Mouse (Mus musculus) lung, embryonic 14.5 days (tissue): ENCODE data around the gene Epo. TPM values are rescaled to one million over a fixed set of nuclear protein-coding genes. Genes with fewer than 3 reads are reported as not detected.

Source experiments
- ATAC-seq: fragments of 200-750 bp; cut with Nextera tagmentation; 2 replicates; pipeline ENCODE4 v1.8.0; 2017; ENCODE audit warnings: mild to moderate bottlenecking, moderate TSS enrichment, moderate library complexity; ENCODE audit not compliant: insufficient read depth
- DNase-seq: peaks from one replicate; pipeline ENCODE4 v3.0.0-alpha.2; 2015
- H3K27ac ChIP-seq: fragments of 300-500 bp; sonication (generic); 2 replicates; pipeline ENCODE4 v1.5.1; 2014; ENCODE audit warnings: low read depth, mild to moderate bottlenecking, moderate library complexity
- H3K27me3 ChIP-seq: fragments of 300-500 bp; sonication (generic); 2 replicates; pipeline ENCODE4 v1.6.1; 2014; ENCODE audit warnings: low read length, control low read depth; ENCODE audit not compliant: insufficient read depth
- H3K36me3 ChIP-seq: fragments of 300-500 bp; sonication (generic); 2 replicates; pipeline ENCODE4 v1.6.1; 2014; ENCODE audit warnings: control low read depth; ENCODE audit not compliant: insufficient read depth
- H3K4me1 ChIP-seq: fragments of 300-500 bp; sonication (generic); 2 replicates; pipeline ENCODE4 v1.6.1; 2014; ENCODE audit warnings: antibody characterized with exemption, control low read depth; ENCODE audit not compliant: insufficient read depth
- H3K4me2 ChIP-seq: fragments of 300-500 bp; sonication (generic); 2 replicates; pipeline ENCODE4 v1.6.1; 2014; ENCODE audit warnings: mild to moderate bottlenecking
- H3K4me3 ChIP-seq: fragments of 300-500 bp; sonication (generic); 2 replicates; pipeline ENCODE4 v1.5.1; 2014; ENCODE audit warnings: low read depth, low read length
- H3K9ac ChIP-seq: fragments of 300-500 bp; sonication (generic); 2 replicates; pipeline ENCODE4 v1.6.1; 2014
- H3K9me3 ChIP-seq: fragments of 300-500 bp; sonication (generic); 2 replicates; pipeline ENCODE4 v1.6.1; 2016; ENCODE audit warnings: low read depth, low read length, control low read depth
- CTCF ChIP-seq: IDR thresholded peaks from 2 replicates; pipeline ENCODE4 v1.5.1; 2016; ENCODE audit warnings: antibody characterized with exemption, low read depth
- WGBS: fragments of 180-500 bp; shearing (Covaris S2); extraction: QIAGEN DNeasy Blood & Tissue Kit; methylation state at CpG from one replicate; pipeline ENCODE4 v1.1.7; 2014; 5-methylcytosine and 5-hydroxymethylcytosine counted together
- polyA plus RNA-seq: library from polyadenylated mRNA; unstranded; fragments of >200 nt; fragmentation: Nextera tagmentation; extraction: Ambion mirVana; gene quantifications from 2 replicates; pipeline ENCODE4 v1.2.1, GENCODE M21; 2014

Gene Epo
- polyA plus RNA-seq, 1 experiment from 2014 or later, result 0.37 TPM

DNA sequence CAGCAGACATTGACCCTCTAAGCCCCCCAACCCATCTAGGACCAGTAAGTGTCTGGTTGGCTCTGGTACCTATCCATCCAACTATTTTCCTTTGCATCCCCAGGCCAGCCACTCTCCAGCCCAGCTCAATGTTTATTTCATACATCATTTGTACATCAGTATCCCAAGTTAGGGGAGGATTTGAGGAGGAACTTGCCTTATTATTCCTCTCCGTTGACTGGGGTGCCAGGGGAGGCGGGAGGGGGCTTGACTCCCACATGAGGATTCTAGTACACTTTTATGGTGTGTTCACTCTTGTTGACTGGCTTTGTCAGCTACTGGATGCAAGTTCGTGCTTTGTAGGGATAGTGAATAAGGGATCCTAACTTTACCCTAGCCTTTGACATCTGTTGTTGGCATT, 21.3 kb downstream of the Epo start:
- 59% methylated on average over 3 of the region's 3 CpGs for WGBS
- no peak for TF ChIP-seq CTCF
- Histone ChIP-seq H3K36me3 (peaks cover 8% of the 10 kb centered on the region), H3K4me1 (0 out of 2 replicates have a peak, but pooled peaks cover 10% of the 10 kb centered on the region), H3K9ac (peak overlapping the region; percentile 98; the same call in 1 of the 2 replicates), H3K27me3 (no peaks in the 10 kb centered on the region), H3K27ac (no peak overlapping the region), H3K9me3 (no peaks in the 10 kb centered on the region), H3K4me2 (peak overlapping the region; percentile 89), H3K4me3 (peak overlapping the region; percentile 95)
- DNase-seq (no peak), ATAC-seq (no peak)

DNA sequence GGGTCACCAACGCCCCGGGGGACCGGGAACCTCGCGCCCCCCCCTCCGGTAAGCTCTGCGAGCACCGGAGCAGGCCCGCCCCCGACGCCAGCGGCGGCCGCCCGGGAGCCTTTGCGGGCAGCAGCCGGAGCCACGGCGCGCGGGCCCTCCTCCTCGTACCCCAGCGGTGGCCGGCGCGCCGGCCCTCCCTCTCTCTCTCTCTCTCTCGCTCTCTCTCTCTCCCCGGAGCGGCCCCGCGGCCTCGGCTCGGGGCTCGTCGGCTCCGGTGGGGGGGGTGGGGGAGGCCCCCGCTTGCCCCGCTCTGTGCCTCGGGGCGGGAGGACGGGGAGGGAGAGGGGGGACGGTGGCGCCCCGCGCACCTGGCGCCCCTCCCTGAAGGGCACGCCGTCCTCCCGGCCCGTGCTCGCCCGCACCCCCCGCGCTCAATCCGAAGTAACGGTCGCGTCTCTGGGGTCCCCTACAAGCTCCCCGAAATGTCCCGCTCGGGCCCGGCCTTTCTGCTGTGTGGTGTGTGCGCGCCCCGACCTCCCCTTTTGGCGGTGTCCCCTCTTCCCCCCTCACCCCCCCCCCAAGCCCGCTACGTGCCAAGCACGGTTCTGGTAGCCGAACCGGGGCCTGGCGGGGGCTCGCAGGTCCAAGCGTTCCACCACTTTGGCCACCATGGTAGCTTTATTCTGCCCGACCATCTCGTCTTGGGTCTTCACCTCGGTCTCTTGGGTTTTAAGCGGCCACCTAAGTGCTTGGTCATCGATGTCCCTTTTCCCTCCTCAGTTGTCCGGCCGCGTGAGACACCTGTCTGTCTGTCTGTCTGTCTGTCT, 22.3 kb downstream of the Epo start:
- Histone ChIP-seq H3K9me3 (no peaks in the 10 kb centered on the region), H3K4me2 (peak overlapping the region; percentile 89), H3K4me3 (peak overlapping the region; percentile 95), H3K9ac (peak overlapping the region; percentile 98), H3K27me3 (no peaks in the 10 kb centered on the region), H3K36me3 (peaks cover 8% of the 10 kb centered on the region), H3K27ac (peak overlapping the region; percentile 84), H3K4me1 (0 out of 2 replicates have a peak, but pooled peaks cover 10% of the 10 kb centered on the region)
- peak; percentile 50; the same call in 1 of the 2 replicates for ATAC-seq
- DNase-seq, result peak; percentile 36
- TF ChIP-seq CTCF, result no peak
- 1% methylated on average over 47 of the region's 83 CpGs for WGBS

DNA sequence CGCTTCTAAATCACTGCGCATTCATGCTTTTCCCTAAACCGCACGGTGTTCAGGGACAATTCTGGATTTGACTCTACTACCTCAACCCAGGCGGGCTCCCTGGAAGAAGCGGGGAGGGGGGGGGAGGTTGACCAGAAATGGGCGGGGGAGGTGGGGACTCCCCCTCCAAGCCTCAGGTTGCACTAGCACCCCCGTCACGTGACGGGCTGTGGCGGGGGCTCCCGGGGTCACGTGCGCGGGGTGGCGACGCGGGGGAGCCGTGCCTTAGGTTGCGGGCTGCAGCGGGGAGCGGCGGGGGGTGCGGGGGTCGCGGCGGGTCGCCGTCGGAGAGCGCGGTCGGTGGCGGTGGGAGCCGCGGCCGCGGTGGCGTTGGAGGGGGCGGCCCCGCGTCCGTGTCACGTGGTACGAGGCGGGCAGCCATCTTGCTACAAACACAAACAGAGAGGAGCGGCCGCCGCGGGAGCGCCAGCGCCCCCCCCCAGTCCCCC, 23.0 kb downstream of the Epo start:
- 0 out of 2 replicates have a peak, but pooled peaks cover 10% of the 10 kb centered on the region for H3K4me1 ChIP-seq
- H3K27ac ChIP-seq, result peak overlapping the region; percentile 84
- ATAC-seq (peak; percentile 72), DNase-seq (peak; percentile 84)
- TF ChIP-seq CTCF, result no peak
- 2% methylated on average over 41 of the region's 52 CpGs for WGBS
- peak overlapping the region; percentile 98 for H3K9ac ChIP-seq
- no peaks in the 10 kb centered on the region for H3K9me3 ChIP-seq
- peaks cover 8% of the 10 kb centered on the region for H3K36me3 ChIP-seq
- peak overlapping the region; percentile 95 for H3K4me3 ChIP-seq
- peak overlapping the region; percentile 89 for H3K4me2 ChIP-seq
- H3K27me3 ChIP-seq, result no peaks in the 10 kb centered on the region

DNA sequence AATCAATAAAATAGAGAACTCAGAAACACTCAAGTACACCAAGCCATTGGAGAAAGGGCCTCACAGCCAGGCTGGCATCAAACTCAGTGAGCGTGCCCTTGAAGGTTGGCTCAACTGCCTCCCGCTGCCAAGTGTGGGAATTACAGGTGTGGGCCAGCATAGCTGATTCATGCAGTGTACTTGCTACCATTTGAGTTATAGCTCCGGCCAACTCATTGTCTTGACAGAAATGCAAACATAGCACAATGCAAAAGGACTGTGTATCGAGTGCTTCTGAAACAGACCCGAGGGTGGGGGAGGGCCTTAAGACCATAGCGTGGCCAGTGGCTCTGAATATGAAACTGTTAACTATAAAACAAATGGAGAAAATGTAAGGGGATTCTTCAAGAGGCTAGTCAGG, 29.0 kb downstream of the Epo start:
- H3K4me2 ChIP-seq, result no peak overlapping the region
- peaks cover 12% of the 10 kb centered on the region for H3K36me3 ChIP-seq
- peaks cover 5% of the 10 kb centered on the region; the same call in 1 of the 2 replicates for H3K4me1 ChIP-seq
- H3K4me3 ChIP-seq, result no peak overlapping the region
- peak; percentile 35 for TF ChIP-seq CTCF
- no peak overlapping the region for H3K9ac ChIP-seq
- no peaks in the 10 kb centered on the region for H3K9me3 ChIP-seq
- no peak for DNase-seq
- ATAC-seq, result no peak
- H3K27me3 ChIP-seq, result no peaks in the 10 kb centered on the region
- H3K27ac ChIP-seq, result no peak overlapping the region
- WGBS, result 69% methylated on average over 6 of the region's 6 CpGs

DNA sequence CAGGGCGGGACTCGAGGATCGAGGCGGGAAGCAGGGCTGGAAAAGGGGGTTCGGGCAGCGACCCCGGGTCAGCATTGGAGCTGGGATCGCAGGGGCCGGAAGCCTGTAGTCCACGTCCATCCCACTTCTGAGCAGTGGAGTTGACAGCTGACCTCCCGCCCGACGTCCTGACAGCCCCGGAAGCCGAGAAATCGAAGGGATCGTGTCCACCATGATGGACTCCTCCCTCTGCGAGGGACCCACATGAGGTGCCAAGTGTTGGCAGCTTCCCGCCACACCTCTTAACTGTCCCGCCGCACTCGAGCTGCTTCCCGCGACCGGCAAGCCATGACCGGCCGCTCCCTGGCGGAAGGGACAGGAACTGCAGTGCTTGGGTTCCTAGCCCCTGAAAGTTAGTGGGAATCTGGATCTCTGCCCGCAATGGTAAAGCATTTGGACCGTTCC, 30.4 kb downstream of the Epo start:
- H3K27me3 ChIP-seq, result no peaks in the 10 kb centered on the region
- ATAC-seq, result peak; percentile 91
- TF ChIP-seq CTCF, result peak; percentile 99
- H3K4me3 ChIP-seq, result peak overlapping the region; percentile 48
- H3K4me2 ChIP-seq, result peak overlapping the region; percentile 69
- H3K4me1 ChIP-seq, result peaks cover 5% of the 10 kb centered on the region; the same call in 1 of the 2 replicates
- H3K36me3 ChIP-seq, result peaks cover 12% of the 10 kb centered on the region
- WGBS, result under 1% methylated on average over 30 of the region's 30 CpGs
- peak overlapping the region; percentile 65 for H3K9ac ChIP-seq
- no peaks in the 10 kb centered on the region for H3K9me3 ChIP-seq
- peak; percentile 98 for DNase-seq
- H3K27ac ChIP-seq, result peak overlapping the region; percentile 93

DNA sequence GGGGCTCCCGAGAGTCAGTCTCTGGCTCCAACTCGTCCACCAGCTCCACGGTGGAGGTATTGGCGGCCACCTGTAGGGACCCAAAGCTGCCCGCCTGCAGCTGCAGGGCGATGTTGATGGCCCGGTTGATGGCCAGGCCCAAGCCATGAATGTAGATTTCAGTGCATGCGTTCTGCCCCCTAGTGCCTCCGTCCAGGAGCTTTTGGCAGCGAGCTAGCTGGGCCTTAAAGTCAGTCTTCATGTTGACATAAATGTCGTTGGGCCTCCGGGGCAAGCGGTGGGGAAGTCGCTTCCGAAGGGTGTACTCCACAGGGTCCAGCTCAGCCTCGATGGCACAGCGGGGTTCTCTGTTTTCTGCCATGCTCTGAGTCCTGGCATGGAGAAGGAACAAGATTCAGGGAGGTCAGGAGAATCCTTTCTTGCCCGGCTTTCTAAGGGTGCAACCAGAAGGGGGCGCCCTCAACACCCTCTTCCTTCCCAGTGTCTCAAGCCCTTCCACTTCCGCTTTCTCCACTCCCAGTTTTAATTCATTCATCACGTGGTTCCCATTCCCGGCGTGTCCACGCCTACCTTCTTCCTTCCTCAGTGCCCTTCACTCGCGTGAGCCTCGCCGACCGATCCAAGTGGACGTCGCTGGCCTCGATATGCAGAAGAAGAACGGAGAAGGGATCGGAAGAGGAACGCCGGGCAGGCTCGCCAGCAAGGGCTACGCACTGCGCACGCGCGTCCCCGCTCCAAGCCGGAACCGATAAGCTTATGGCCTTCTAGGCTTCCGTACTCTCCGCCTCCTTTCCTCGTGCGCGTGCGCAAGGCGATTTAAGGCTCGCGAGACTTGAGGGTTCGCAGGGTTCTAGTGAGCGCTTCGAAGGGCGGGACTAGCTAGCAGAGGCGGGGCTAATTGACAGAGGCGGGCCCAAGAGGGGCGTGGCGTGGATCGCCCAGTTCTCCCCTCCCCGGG, 31.1 kb downstream of the Epo start, which contains the start of gene Pop7:
TSS of gene Pop7 (minus strand) at position 810 of the 958 bp plus-strand sequence.
- H3K27me3 ChIP-seq, result no peaks in the 10 kb centered on the region
- peak; percentile 83 for TF ChIP-seq CTCF
- WGBS, result 2% methylated on average over 64 of the region's 64 CpGs
- peak; percentile 92 for ATAC-seq
- peak within 1 kb of the TSS; percentile 93 for H3K27ac ChIP-seq
- peaks cover 5% of the 10 kb centered on the region; the same call in 1 of the 2 replicates for H3K4me1 ChIP-seq
- peak within 1 kb of the TSS; percentile 77 for H3K9ac ChIP-seq
- H3K4me3 ChIP-seq, result peak within 1 kb of the TSS; percentile 48
- peak within 1 kb of the TSS; percentile 88 for H3K4me2 ChIP-seq
- peak; percentile 100 for DNase-seq
- no peaks in the 10 kb centered on the region for H3K9me3 ChIP-seq
- peaks cover 12% of the 10 kb centered on the region for H3K36me3 ChIP-seq
